Mouse (Mus musculus) heart, adult 9 months (tissue): Measurements from ENCODE around the gene Umps.
A peak's percentile ranks its signal among the peaks of the same experiment; 100 is the strongest.

Experiments
- DNase-seq, 2 experiments: peaks; one replicate each; pipeline ENCODE4 v3.0.0; 2022; ENCODE audit warnings: low spot score in 2 of 2

Umps gene

GRCm38 (mm10) chr16:33930785-33931184 is 36.1 kb downstream of the Umps start:
- peak; percentile 70 for DNase-seq

DNA sequence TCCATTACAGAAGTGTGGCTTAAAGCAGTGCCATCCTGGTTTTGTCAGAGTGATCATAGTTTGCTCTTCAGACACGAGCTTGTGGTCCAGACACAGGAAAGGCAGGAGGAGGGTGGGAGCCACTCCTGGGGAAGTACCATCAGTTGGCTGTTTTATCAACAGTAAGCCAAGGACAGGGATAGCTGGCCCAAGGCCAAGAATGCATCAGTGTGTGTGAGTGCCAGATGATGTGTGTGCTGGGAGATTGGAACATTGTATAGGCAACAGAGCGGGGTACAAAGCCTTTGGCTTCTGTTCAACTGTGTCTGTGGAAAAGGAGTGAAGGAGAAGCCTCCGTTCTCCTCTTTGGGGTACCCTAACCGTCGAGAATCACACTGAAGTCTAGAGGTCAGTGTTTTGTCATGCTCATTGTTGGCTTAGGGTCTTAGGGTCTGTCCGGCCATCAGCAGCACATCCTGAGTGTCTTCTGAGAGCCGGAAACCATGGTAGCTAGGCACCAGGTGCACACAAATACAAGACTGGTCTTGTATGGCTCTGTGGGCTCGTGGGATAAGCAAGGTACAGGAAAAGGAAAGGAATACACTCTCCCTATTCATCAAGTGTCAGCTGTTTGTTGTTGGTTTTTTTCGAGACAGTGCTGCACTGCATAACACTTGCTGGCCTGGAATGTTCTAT is 37.9 kb downstream of the Umps start:
- DNase-seq = no peak

- DNase-seq = no peak
These were observed 39.5 kb downstream of the Umps start for GRCm38 (mm10) chr16:33927263-33927824.

- DNase-seq = no peak
These were observed 43.1 kb downstream of the Umps start for GRCm38 (mm10) chr16:33923758-33924157.

DNA sequence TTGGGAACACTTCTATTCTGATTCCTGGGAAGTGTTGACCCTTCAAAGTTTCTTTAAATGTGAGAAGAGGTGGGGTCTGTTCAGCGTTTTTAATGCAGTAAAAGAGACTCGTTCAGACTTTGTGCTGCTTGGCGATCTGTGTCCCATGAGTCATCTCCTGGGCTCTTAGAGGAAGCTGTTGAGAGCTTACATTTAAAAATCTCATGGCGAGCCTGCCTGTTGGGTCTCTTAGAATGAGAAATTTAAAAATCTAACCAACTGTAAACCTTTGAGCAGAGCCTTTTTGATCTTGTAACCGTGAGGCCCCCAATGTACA is 43.9 kb downstream of the Umps start:
- DNase-seq = no peak

DNA sequence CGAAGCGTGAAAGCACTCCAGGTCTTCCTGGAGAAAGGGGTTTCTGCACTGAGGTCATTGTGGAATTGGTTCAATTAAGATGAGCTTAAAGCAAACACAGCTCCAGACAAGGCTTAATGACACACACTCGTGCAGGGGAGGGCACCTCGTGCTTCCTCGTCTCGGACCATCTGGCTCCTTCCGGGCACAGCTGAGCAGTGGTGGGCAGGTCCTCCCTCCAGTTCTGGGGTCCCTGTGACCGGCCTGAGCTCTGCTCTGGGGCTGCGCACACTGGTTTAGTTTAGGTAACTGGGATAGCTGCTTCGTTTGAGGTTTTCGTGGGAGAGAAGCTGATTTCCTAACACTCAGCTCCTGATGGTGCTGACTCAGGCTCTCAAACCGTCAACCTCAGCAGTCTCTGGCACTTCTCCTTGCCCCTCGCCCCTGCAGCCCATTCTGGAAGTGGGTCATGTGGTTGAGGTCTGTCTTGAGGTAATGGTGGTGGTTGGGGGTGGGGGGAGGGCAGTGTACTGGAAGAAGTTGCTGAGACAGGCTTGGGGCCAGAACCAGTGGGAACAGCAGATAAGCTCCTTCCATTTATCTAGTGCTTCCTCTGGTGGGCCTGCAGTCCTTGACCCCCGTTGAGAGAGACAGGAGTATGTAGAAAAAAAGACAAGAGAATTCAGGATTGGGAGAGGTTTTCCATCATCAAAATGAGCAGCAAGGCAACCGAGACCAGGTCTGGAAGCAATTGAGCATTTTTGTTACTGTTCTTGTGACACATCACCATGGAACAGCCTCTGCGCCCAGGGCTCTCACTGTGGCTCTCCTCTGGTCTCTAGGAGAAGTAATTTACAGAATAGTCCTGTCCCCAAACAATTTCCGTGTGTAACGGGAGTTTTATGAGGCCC is 44.5 kb downstream of the Umps start:
- DNase-seq = peak in 1 of 2 experiments; percentile 49

DNA sequence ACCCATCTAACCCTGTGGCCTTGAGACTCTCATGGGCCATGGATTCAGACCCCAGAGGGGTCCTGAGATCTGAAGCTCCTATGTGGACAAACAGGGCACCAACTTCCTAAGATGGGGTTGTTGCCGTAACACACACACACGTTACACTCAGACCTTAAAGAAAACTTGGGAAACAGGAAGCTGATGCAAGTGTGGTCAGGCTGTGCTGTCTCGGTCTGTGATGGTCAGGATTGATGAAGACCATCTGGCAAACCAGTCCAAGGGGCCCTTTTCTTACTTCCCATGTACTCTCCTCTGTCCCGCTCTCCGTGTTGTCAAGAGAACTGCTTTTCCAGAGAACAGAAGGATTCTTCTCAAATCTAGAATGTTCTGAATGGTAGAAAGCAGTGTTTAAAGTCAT is 45.3 kb downstream of the Umps start:
- DNase-seq = no peak

DNA sequence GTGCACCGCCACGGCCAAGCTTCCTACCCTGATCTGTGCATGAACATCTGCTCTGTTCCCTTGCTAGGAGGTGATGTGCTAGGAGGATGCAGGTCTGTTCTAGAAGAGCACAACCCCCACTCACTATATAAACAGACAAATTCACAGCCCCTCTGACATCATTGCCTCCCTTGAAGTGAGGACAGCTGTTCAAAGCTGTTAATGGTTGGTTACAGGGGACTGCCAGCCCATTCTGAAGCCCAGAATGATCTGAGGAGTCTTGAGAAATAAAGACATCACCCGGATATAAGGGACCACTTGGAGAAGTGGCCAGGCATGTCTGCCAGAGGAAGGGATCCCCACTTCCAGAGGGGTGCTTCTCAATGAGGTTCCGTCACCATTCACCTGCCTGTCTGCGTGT is 48.9 kb downstream of the Umps start:
- no peak for DNase-seq

- DNase-seq = no peak
These were observed 49.4 kb downstream of the Umps start for GRCm38 (mm10) chr16:33917390-33917789.

DNA sequence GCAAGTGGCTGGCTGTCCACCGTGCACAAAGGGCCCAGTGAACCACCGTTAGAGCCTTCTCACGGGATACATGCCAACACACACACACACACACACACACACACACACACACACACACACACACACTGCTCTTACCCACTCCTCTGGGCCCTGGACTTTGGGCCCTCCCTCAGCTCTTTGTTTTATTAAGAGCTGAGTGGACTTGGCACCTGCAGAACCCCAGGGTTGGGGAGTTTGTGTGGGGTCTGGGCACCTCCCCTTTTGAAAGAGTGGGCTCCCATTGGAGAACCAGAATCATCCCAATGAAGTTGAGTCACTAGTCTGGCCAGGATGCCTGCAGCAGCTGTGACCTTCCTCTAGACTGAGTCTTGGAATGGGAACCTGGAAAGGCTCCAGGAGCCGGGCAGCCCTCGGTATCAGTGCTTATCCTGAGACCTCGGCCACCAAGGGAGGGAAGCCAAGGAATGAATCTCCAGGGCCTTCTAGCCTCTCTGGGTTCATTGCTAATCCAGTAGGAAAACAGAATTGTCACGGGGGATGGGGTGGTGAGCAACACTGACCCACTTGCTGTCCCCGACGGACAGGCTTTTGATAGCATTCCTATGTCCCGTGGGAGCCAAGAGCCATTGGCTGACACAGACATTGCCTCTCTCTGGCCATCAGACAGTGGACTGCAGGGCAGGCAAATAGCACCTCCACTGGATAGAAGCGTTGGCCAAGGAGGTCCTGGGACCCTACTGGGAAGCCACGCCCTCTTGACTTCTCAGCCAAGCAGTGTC is 50.2 kb downstream of the Umps start:
- DNase-seq = peak; percentile 85 to 88

DNA sequence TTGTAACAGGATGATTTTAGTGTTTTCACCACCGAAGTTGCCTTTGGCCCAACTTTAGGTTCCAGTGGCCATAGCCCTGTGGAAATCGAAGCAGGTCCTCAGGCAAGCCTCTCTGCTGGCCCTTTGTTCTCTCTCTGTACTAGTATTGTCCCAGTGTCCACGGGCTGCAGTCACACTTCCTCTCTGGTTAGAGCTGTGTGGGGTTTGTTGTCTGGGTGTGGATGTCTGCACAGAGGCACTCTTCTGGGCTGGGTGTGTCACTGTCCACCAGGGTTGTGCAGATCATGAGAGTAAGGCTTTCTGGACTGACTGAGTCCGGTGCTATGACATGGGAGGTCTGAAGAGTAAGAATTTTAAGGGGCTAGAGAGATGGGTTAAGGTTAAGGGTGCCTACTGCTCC is 51.8 kb downstream of the Umps start:
- DNase-seq = no peak

DNA sequence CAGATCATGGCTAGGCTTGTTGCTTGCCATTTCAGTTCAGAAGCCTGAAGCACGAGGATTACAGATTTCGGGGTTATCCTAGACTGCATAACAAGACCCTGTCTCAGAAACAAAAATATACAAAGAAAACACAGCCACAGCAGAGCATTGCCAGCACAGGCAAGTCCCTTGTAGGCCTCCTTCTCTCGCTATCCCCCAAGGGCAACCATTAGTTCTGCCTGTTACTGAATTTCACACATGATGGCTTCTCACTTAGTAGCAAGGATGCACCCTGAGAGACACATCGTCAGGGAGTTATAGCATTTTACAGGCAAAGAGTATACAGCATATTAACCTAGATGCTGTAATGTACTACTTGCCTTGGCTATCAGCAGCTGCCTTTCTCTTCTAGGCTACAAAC is 58.6 kb downstream of the Umps start:
- no peak for DNase-seq
